Mouse (Mus musculus) hindbrain, embryonic 11.5 days (tissue): Measurements from ENCODE around the gene Rara. TPM values are rescaled to one million over a fixed set of nuclear protein-coding genes. Genes with fewer than 3 reads are reported as not detected.

Experiments used
- ATAC-seq: fragments of 200-750 bp; cut with Nextera tagmentation; 2 replicates; pipeline ENCODE4 v1.8.0; 2017; ENCODE audit warnings: mild to moderate bottlenecking, moderate TSS enrichment, moderate library complexity; ENCODE audit not compliant: low FRiP score
- DNase-seq: peaks from one replicate; pipeline ENCODE4 v3.0.0-alpha.2; 2015; ENCODE audit warnings: low spot score
- H3K27ac ChIP-seq: fragments of 300-500 bp; sonication (generic); 2 replicates; pipeline ENCODE4 v1.5.1; 2014; ENCODE audit warnings: mild to moderate bottlenecking, low read depth, low read length
- H3K27me3 ChIP-seq: fragments of 300-500 bp; sonication (generic); 2 replicates; pipeline ENCODE4 v1.6.1; 2014; ENCODE audit warnings: mild to moderate bottlenecking, low read length, moderate library complexity, mixed read lengths; ENCODE audit not compliant: control insufficient read depth, insufficient read depth
- H3K36me3 ChIP-seq: fragments of 300-500 bp; sonication (generic); 2 replicates; pipeline ENCODE4 v1.6.1; 2014; ENCODE audit warnings: mild to moderate bottlenecking, low read length, moderate library complexity, mixed read lengths; ENCODE audit not compliant: control insufficient read depth, insufficient read depth
- H3K4me1 ChIP-seq: fragments of 300-500 bp; sonication (generic); replicated peaks from 2 replicates; pipeline ENCODE4 v1.6.1; 2014; ENCODE audit warnings: low read length, mixed read lengths; ENCODE audit not compliant: control insufficient read depth, insufficient read depth
- H3K4me2 ChIP-seq: fragments of 300-500 bp; sonication (generic); replicated peaks from 2 replicates; pipeline ENCODE4 v1.6.1; 2014; ENCODE audit warnings: mild to moderate bottlenecking, low read depth, low read length
- H3K4me3 ChIP-seq: fragments of 300-500 bp; sonication (generic); 2 replicates; pipeline ENCODE4 v1.5.1; 2014; ENCODE audit warnings: low read depth, low read length
- H3K9ac ChIP-seq: fragments of 300-500 bp; sonication (generic); 2 replicates; pipeline ENCODE4 v1.6.1; 2014; ENCODE audit warnings: low read depth, low read length
- H3K9me3 ChIP-seq: fragments of 300-500 bp; sonication (generic); 2 replicates; pipeline ENCODE4 v1.6.1; 2016; ENCODE audit warnings: low read length; ENCODE audit not compliant: control insufficient read depth
- WGBS: fragments of 180-500 bp; shearing (Covaris S2); extraction: QIAGEN DNeasy Blood & Tissue Kit; methylation state at CpG from one replicate; pipeline ENCODE4 v1.1.7; 2014; 5-methylcytosine and 5-hydroxymethylcytosine counted together
- polyA plus RNA-seq: library from polyadenylated mRNA; unstranded; fragments of >200 nt; fragmentation: Nextera tagmentation; extraction: Ambion mirVana; gene quantifications from 2 replicates; pipeline ENCODE4 v1.2.1, GENCODE M21; 2014

Gene Rara
- polyA plus RNA-seq, 1 experiment from 2014 or later, result 51.2 TPM

DNA sequence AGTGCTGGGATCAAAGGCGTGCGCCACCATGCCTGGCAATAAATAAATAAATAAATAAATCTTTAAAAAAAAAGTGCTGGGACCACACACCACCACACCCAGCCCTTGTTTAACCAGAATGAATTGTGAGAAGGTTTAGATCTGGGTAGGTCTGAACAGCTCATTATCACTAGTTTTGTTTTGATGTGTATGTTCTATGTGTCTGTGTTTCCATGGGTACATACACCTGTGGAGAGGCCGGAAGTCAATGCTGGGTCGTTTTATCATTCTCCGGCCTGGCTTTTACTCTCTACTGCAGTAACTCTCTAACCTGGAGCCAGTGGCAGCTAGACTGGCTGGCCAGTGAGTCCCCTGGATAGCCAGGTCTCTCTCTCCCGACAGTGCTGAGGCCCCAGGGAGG is 63.2 kb downstream of the Rara start:
- WGBS, result 86% methylated on average over 6 of the region's 6 CpGs
- no peak overlapping the region for H3K4me3 ChIP-seq

DNA sequence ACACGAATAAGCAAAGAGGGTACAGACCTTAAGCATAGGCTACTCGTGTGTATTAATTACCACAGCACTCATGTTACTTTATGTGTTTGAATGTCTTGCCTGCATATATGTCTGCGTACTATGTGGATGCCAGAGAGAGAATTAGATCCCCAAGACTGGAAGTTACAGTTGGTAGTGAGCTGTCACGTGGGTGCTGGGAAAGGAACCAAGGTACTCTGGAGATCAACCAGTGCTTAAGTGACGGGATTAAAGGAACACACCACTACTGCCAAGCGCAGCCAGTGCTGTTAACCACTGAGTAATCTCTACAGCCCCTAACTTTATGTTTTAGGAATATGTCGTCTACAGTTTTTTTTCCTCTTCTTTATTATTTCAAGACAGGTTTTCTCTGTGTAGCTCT is 68.4 kb downstream of the Rara start:
- no peaks in the 10 kb centered on the region for H3K27me3 ChIP-seq
- WGBS, result 93% methylated on average over 7 of the region's 7 CpGs
- H3K36me3 ChIP-seq, result peaks cover 27% of the 10 kb centered on the region
- H3K27ac ChIP-seq, result no peak overlapping the region
- no peak overlapping the region for H3K4me3 ChIP-seq
- no peaks in the 10 kb centered on the region for H3K4me1 ChIP-seq
- H3K9me3 ChIP-seq, result no peaks in the 10 kb centered on the region
- no peak overlapping the region for H3K9ac ChIP-seq
- H3K4me2 ChIP-seq, result no peak overlapping the region
- no peak for DNase-seq
- no peak for ATAC-seq

More for the DNA sequence above, 63.2 kb downstream of the Rara start:
- Histone ChIP-seq H3K27ac (no peak overlapping the region), H3K9me3 (no peaks in the 10 kb centered on the region), H3K36me3 (peaks cover 11% of the 10 kb centered on the region), H3K27me3 (no peaks in the 10 kb centered on the region), H3K4me2 (no peak overlapping the region), H3K4me1 (no peaks in the 10 kb centered on the region), H3K9ac (no peak overlapping the region)
- ATAC-seq, result no peak
- DNase-seq, result no peak

DNA sequence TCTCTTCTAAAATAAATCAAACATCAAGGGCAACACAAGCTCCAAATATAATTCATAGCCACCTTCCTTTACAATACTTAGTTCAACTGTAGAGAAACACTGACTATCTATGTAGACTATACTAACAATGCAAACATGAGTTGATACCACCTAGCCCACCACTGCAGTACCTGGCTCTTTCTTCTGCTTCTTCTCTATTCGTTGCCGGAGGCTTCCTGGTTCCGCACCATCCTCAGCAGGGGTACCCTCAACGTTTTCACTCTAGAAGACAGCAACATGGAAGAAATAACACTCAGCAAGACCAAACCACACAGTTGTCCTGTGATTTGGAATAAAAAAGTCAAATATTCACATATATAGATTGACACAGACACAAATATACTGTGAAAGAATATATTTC is 70.0 kb downstream of the Rara start:
- Histone ChIP-seq H3K27me3 (no peaks in the 10 kb centered on the region), H3K4me1 (no peaks in the 10 kb centered on the region), H3K36me3 (peaks cover 32% of the 10 kb centered on the region), H3K4me2 (no peak overlapping the region), H3K27ac (no peak overlapping the region), H3K9me3 (no peaks in the 10 kb centered on the region), H3K9ac (no peak overlapping the region), H3K4me3 (no peak overlapping the region)
- DNase-seq, result no peak
- ATAC-seq, result no peak
- WGBS, result 93% methylated on average over 4 of the region's 4 CpGs

DNA sequence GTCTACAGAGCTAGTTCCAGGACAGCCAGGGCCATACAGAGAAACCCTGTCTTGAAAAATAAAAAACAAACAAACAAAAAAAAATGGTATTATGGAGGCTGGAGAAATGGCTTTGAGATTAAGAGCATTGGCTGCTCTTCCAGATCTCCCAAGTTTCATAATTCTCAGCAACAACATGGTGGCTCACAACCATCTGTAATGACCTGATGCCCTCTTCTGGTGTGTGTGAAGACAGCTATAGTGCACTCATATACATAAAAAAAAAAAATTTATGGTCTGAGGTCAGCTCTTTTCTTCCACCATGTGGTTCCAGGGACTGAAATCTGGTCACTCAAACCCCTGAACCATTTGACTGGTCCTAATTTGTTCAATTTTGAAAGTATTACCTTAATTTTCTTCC is 71.2 kb downstream of the Rara start:
- Histone ChIP-seq H3K27me3 (no peaks in the 10 kb centered on the region), H3K36me3 (peaks cover 30% of the 10 kb centered on the region), H3K9me3 (no peaks in the 10 kb centered on the region), H3K4me1 (no peaks in the 10 kb centered on the region), H3K27ac (no peak overlapping the region), H3K4me3 (no peak overlapping the region), H3K9ac (no peak overlapping the region), H3K4me2 (no peak overlapping the region)
- DNase-seq, result no peak
- ATAC-seq, result no peak

DNA sequence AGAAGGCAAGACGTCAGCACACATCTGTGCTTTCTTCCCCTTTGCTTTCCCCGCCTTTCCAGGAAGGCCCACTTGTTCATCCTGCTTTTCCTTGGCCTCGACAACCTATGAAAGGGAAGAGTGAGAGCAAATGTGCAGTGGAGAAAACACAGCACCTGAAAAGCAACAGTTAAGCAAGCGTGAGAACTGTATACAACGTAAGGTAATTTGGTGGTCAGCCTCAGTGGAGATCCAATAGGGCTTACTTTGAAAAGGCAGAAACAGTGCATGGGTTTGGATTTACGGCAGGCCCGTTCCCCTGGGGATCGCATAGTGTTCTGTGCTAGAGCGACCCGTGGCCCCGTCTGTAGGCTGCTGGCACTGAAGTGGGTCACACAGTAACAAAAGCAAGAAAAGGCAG is 71.6 kb downstream of the Rara start:
- H3K9me3 ChIP-seq, result no peaks in the 10 kb centered on the region
- 91% methylated on average over 11 of the region's 11 CpGs for WGBS

DNA sequence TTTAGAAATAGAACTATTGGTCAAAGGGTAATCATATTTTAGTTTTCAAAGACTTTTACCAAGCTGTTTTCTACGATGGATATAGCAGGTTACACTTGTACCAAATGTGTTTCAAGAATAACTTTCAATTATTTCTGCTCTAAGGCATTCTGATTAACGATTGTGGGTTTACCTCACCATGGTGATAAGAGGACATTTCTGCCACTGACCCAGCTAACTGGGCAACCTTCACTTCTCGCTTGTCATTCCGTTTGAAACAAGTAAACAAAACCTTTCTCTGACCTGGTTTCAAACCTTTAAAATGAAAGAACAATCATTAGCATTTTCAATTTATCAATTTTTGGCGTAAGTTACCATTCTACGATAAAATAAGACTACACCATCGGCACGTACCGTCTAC is 79.2 kb downstream of the Rara start:
- H3K36me3 ChIP-seq, result peaks cover 6% of the 10 kb centered on the region; the same call in 1 of the 2 replicates
- H3K4me3 ChIP-seq, result no peak overlapping the region
- H3K9me3 ChIP-seq, result no peaks in the 10 kb centered on the region
- no peak for DNase-seq
- H3K9ac ChIP-seq, result no peak overlapping the region
- no peak for ATAC-seq
- H3K27ac ChIP-seq, result no peak overlapping the region
- 95% methylated on average over 9 of the region's 9 CpGs for WGBS
- no peak overlapping the region for H3K4me2 ChIP-seq
- no peaks in the 10 kb centered on the region for H3K27me3 ChIP-seq
- no peaks in the 10 kb centered on the region for H3K4me1 ChIP-seq

More for the DNA sequence above, 71.6 kb downstream of the Rara start:
- ATAC-seq (no peak), DNase-seq (no peak)
- H3K27me3 ChIP-seq, result no peaks in the 10 kb centered on the region
- H3K27ac ChIP-seq, result no peak overlapping the region
- no peak overlapping the region for H3K4me3 ChIP-seq
- peaks cover 28% of the 10 kb centered on the region for H3K36me3 ChIP-seq
- no peak overlapping the region for H3K9ac ChIP-seq
- H3K4me2 ChIP-seq, result no peak overlapping the region
- H3K4me1 ChIP-seq, result no peaks in the 10 kb centered on the region

DNA sequence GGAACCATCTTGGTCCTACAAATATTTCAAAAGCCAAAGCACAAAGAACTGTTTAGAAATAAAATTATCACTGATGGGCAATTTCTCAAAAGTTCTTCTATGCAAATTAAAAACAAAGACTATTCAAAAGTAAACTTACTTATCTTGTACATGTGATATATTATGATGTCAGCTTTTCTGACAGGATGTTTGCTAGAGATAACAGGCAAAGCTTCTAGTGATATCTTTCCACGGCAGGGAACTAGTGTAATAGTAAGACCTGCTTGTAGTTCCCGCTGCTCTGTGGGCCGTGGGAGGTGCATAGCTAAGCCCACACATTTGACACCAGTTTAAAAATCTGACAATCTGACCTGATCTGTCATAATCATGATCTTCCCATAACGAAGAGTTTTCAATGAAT is 82.5 kb downstream of the Rara start:
- no peak overlapping the region for H3K27ac ChIP-seq
- H3K9me3 ChIP-seq, result no peaks in the 10 kb centered on the region
- H3K9ac ChIP-seq, result no peak overlapping the region
- ATAC-seq (no peak), DNase-seq (no peak)
- 96% methylated on average over 4 of the region's 4 CpGs for WGBS
- no peak overlapping the region for H3K4me3 ChIP-seq
- no peaks in the 10 kb centered on the region for H3K4me1 ChIP-seq
- H3K27me3 ChIP-seq, result no peaks in the 10 kb centered on the region
- peaks cover 11% of the 10 kb centered on the region for H3K36me3 ChIP-seq
- H3K4me2 ChIP-seq, result no peak overlapping the region

DNA sequence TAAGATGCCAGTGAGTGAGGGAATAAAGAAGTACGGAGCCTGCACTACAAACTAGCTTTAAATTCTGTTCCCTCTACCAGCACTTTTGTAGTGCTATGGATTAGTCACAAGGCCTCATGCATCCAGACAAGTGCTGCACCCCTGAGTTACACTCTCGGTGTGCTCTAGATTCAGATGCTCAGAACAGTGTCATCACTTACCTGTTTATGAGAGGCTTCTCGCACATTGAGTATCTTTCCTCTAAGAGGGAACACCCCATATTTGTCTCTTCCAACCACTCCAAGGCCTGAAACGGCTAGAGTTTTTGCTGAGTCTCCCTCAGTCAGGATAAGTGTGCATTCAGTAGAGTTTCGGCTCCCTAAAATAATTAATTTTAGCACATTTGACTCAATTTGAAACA is 83.1 kb downstream of the Rara start:
- H3K9me3 ChIP-seq, result no peaks in the 10 kb centered on the region
- H3K4me1 ChIP-seq, result no peaks in the 10 kb centered on the region
- H3K9ac ChIP-seq, result no peak overlapping the region
- no peaks in the 10 kb centered on the region for H3K27me3 ChIP-seq
- H3K36me3 ChIP-seq, result peaks cover 11% of the 10 kb centered on the region
- no peak for ATAC-seq
- no peak overlapping the region for H3K4me2 ChIP-seq
- 96% methylated on average over 5 of the region's 5 CpGs for WGBS
- no peak overlapping the region for H3K4me3 ChIP-seq
- no peak for DNase-seq
- H3K27ac ChIP-seq, result no peak overlapping the region

DNA sequence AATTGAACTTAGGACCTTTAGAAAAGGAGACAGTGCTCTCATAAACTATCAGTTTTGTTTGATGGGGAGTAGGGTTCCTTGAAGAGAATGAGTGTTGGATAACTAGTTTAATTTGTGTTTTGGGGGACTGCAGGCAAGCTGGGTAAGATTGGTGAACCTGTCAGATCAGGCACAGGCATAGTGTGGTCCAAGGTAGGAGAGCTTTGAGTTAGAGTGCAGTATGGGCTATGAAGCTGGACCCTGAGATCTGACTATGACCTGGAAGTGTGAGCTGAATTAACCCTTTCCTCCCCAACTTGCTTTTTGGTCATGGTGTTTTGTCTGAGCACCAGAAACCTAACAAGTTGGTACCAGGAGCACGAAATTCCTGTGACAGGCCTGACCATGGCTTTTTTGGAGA is 86.2 kb downstream of the Rara start:
- H3K4me1 ChIP-seq, result no peaks in the 10 kb centered on the region
- H3K9me3 ChIP-seq, result no peaks in the 10 kb centered on the region
- H3K27me3 ChIP-seq, result no peaks in the 10 kb centered on the region
- H3K4me2 ChIP-seq, result no peak overlapping the region
- WGBS, result 91% methylated on average over 1 of the region's 1 CpGs
- no peak for ATAC-seq
- peaks cover 17% of the 10 kb centered on the region for H3K36me3 ChIP-seq
- no peak overlapping the region for H3K9ac ChIP-seq
- H3K27ac ChIP-seq, result no peak overlapping the region
- DNase-seq, result no peak
- no peak overlapping the region for H3K4me3 ChIP-seq
